Mouse (Mus musculus) left cerebral cortex, adult 18-20 months (tissue): Measurements from ENCODE around the gene Fam81b. TPM values are rescaled to one million over a fixed set of nuclear protein-coding genes. Genes with fewer than 3 reads are reported as not detected.
"Not testable (repeated sequence)": the region's sequence is repeated elsewhere in the genome, so short reads cannot be mapped to it uniquely, and the experiment has no call there.

Source experiments
- DNase-seq, 2 experiments: peaks; one replicate each; pipeline ENCODE4 v3.0.0; 2021 to 2022; ENCODE audit warnings: low spot score in 2 of 2, mixed read lengths in 1 of 2
- long read RNA-seq, 2 experiments: library from polyadenylated mRNA; stranded (forward); transcript quantifications; one replicate each; pipeline ENCODE4 v2.0.0; 2021
- total RNA-seq, 2 experiments: library from RNA; stranded (reverse); gene quantifications; 2 replicates each; pipeline ENCODE4 v1.2.3; 2021

Fam81b gene
- total RNA-seq, result under 1 TPM in 1 of 2 experiments, not detected in 1; 0.12 TPM
- long read RNA-seq, experiment 1, result 0 reads
- long read RNA-seq, experiment 2, result 0 reads

DNA sequence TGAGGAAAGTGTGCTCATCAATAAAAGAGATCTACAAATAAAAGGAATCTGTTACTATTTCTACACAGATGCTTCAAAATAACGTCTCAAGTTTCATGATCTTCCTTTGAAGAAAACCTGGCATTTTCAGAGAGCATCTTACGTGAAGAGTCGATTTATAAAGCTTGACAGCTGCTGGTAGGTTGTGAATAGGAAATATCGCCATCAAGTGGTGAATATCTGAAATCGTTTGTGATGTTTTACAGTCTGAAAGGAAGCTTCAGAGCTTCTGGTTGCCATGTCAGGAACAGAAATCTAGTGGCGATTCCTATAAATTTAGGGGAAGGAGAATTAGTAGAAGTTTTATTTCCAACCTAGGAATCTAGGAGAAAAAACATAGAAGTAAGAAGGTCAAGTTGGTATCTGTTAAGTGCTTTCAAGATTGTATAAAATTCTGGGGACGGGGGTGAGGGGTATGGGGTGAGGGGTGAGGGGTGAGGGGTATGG lies at the start of gene Fam81b:
Fam81b (minus strand) TSS at position 436 of the 486 bp plus-strand sequence.
- no peak for DNase-seq

DNA sequence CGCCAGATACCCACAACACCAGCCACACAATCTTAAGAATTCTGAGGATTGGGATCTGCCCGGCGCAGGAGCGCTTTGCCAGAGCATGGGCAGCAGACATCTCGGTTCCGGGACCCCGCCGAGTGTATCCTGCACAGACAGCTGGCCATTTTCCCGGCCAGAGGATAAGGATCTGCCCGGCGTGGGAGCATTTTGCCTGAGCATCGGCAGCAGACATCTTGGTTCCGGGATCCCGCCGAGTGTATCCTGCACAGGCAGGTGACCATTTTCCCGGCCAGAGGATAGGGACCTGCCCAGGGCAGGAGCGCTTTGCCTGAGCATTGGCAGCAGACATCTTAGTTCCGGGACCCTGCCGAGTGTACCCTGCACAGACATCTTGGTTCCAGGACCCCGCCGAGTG lies 41.1 kb upstream of the Fam81b start:
- not testable (repeated sequence) for DNase-seq

GRCm38 (mm10) chr13:76318635-76319034 lies 13.8 kb upstream of the Fam81b start:
- peak; percentile 41 to 52 for DNase-seq

DNA sequence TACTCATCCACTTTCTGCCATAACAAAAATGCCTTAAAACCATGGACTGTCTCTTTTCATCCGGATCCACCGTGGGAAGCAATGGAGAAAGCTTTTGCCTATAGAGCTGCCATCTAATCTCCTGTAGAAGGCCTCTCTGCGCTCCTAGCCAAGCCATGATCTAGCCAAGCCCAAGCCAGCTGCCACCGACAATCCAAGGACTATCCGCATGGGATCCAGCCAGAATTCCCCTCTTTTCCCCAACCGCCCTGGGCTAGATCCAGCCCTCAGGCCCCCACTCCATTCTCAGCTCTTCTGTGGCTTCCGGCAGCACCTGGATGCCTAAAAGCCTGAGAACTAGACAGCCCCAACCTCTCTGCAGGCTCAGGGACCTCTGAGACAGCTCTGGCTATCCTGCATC lies 6.7 kb upstream of the Fam81b start:
- no peak for DNase-seq

DNA sequence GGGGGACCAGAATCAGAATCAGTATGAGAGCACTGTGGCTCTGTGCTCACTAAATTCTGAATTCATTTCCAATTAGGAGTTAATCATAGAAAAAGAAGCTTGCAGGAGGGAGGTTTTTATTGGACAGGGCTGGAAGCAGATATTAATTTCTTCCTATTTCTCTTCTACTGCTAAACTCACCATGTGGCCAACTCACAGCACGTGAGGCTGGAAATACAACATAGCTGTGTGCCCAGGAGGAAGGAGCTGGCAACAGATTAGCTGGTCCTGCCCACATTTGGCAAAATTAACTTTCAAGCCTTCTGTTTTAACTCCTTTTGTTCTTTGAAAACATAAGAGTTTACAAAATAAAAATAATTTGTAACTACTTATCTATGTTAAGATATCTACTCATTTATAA lies 3.9 kb upstream of the Fam81b start:
- DNase-seq, result no peak

- DNase-seq, result no peak
Measured at GRCm38 (mm10) chr13:76305655-76306365, 938 bp upstream of the Fam81b start.

GRCm38 (mm10) chr13:76305241-76305640 lies 369 bp upstream of the Fam81b start:
- DNase-seq, result no peak

DNA sequence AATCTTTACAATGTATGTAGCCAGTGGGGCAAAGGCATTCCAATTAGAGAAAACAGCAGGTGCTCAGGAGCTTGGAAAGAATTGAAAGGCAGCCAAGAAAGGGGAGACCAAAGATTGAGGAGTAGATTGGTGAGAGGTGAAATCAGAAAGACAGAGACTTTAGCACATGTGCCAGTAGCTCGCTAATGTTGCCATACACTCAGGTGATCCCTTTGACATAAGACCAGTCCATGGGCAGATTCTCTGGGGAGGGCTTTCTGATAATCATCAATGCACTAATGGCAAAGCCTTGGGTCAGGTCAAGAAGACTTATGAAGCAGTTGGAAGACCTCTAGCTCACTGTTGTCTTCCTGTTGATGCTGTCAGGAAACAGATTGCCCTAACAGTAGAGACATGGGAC lies 671 bp downstream of the Fam81b start:
- DNase-seq, result no peak

DNA sequence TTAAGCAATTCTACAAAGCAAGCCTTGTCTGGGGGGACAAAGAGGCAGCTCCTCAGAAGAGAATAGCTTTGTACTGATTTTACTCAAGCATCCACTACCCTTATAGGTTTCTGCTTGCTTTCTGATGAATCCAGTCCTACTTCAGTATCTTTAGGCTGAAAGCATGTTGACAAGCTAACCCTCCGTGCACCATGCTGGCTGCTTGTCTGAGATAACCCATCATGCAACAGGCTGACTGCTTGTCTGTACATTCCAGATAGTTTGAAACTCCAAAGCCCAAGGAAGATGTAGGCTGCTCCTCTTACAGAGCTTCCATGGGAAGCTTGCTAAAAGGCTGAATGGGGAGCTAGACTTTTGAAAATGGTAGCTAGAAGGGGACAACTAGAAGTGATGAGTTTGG lies 1.7 kb downstream of the Fam81b start:
- DNase-seq, result no peak

DNA sequence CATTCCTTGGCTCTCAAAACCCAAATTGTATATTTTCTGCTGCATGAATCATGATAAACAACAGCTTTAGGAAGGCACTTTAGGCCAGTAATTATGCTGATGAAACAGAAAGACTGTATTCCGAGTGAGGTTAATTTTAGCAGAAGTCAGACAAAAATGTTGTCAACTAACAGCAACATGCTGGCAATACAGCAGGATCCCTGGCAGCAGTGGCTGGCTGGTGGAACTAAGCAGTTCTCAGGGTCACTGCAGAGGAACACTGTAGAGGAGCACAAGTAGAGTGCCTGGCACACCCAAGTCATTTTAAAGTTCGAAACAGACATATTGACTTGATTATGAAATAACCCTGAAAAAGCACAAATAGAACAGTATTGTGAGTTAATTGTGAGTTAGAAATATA lies 2.8 kb downstream of the Fam81b start:
- DNase-seq, result no peak

DNA sequence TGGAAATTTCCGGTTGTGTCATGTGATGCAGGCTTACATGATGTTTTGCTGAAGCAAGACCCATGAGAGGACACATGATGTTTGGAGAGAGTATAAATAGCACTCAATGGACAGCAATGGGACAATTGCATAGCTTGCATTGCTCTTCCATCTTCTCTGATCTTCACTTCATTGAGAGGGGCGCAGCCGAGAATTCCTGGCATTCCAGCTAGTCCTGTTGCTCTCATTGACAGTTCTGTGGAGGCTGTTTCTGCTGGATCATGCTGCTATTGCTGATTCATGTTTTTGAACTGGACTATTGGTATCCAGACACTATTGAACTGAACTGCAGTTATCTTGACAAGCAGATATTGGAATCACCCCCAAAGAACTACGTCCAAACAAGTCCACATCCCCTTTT lies 12.8 kb downstream of the Fam81b start:
- no peak for DNase-seq

GRCm38 (mm10) chr13:76284597-76284996 lies 20.3 kb downstream of the Fam81b start:
- DNase-seq, result no peak

- DNase-seq, result peak; percentile 9 to 13
Measured at GRCm38 (mm10) chr13:76264361-76265026, 40.4 kb downstream of the Fam81b start.

GRCm38 (mm10) chr13:76258766-76259165 lies 46.1 kb downstream of the Fam81b start:
- peak; percentile 67 to 80 for DNase-seq

GRCm38 (mm10) chr13:76256350-76256749 lies 48.5 kb downstream of the Fam81b start:
- no peak for DNase-seq

GRCm38 (mm10) chr13:76250092-76250491 lies 54.8 kb downstream of the Fam81b start:
- no peak for DNase-seq

- DNase-seq, result no peak
Measured at GRCm38 (mm10) chr13:76249066-76249465, 55.8 kb downstream of the Fam81b start.

DNA sequence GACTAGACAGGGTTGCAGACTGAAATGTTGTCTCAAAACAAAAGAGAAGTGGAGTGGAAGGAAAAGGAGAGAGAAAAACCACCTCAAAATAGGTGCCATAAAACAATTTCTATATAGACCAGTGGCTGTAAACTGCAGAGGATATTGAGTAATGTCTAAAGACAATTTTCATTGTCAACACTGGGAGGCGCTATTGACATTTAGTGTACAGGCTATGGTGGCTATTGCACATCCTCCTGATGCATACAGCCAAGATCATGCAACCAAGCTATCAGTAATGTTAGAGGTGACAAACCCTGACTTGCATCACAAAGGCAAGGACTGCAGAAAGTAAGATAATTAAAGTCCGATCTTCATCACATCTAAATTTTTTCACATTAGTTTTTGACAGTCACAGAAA lies 89.5 kb downstream of the Fam81b start:
- DNase-seq, result peak in 1 of 2 experiments; percentile 46

DNA sequence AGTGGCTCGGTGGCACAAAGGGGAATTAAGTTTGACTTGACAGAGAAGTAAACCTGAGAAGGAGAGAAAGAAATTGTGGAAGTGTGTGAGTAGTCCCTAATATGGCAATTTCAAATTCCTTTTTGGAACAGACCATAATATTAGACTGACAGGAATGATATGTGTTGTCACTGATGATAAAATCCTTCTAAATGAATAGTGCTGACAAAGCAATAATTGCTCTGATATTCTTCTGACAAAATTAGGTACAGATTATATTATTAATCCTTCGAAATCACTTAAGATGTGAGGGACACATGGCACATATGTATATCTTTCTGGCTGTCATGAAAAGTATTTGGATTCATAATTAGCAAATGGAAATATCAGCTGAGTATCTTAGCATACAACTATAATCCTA lies 89.9 kb downstream of the Fam81b start:
- no peak for DNase-seq

DNA sequence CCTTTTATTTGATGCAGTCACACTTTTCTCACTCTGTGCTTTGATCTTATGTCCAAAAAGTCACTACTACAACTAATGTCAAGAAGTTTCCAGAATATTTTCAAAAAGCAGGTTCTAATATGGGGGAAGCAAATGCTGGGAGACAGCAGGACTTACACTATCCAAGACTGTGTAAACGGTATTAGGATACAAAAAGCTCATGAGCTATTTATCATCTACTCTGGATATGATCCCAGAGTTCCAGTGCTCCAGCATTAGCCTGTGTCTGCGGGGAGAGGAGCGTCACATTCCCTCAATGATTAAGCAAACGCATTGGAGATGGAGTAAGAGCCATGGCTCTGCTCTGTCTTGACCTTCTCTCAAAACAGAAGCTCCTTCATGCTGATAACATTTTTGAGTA lies 104.9 kb downstream of the Fam81b start:
- DNase-seq, result no peak

GRCm38 (mm10) chr13:76197297-76197848 lies 107.5 kb downstream of the Fam81b start:
- DNase-seq, result no peak

DNA sequence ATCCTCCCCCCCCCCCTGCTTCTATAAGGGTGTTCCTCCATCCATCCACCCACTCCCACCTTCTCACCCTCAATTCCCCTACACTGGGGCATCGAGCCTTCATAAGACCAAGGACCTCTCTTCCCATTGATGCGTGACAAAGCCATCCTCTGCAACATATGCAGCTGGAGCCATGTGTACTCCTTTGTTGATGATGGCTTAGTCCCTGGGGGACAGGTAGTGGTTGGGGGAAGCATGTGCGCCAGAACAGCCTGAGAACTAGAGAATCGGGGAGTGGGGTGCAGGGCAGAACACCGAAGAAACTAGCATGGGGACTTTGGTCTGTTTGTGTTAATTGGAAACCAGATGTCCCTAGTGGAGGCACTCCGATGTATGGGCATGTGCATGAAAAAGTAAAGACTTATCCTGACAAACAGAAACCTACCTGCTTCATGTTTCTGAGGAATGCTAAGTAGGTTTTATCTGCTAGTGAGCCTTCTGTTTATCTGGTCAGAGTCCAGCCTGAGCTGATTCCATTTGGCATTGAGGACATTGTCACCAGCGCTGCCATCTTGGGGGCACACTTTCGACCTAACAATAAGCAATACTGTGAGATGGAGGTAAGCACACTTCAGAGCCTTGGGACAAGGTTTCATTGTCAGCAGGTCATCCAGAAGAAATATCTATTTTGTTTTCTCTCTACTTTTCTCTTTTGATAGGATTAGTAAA lies 109.3 kb downstream of the Fam81b start:
- DNase-seq, result no peak
